Mouse (Mus musculus): ENCODE results near the gene Grid1. TPM values are rescaled to one million over a fixed set of nuclear protein-coding genes. Genes with fewer than 3 reads are reported as not detected.

The Grid1 gene
- polyA plus RNA-seq, 1 experiment from 2014 or later = 0.51 TPM

GRCm38 (mm10) chr14:34930040-34930719, 110.3 kb downstream of the Grid1 start:
- no peaks in the 10 kb centered on the region for H3K9me3 ChIP-seq
- no peak overlapping the region for H3K4me3 ChIP-seq
- H3K27me3 ChIP-seq = peaks cover 8% of the 10 kb centered on the region; the same call in 1 of the 2 replicates
- no peak overlapping the region for H3K4me2 ChIP-seq
- H3K36me3 ChIP-seq = no peaks in the 10 kb centered on the region
- WGBS = 77% methylated on average over 8 of the region's 8 CpGs
- no peak overlapping the region for H3K9ac ChIP-seq
- no peak overlapping the region for H3K27ac ChIP-seq
- no peaks in the 10 kb centered on the region for H3K4me1 ChIP-seq
- ATAC-seq (ENCODE audit: insufficient number of reproducible peaks, low FRiP score, low TSS enrichment, low read depth) = no peak

GRCm38 (mm10) chr14:34933197-34933596, 113.3 kb downstream of the Grid1 start:
- Histone ChIP-seq H3K4me1 (peaks cover 7% of the 10 kb centered on the region), H3K9me3 (no peaks in the 10 kb centered on the region), H3K9ac (no peak overlapping the region), H3K4me2 (no peak overlapping the region), H3K4me3 (no peak overlapping the region), H3K27ac (no peak overlapping the region), H3K36me3 (no peaks in the 10 kb centered on the region), H3K27me3 (peaks cover 23% of the 10 kb centered on the region; the same call in 1 of the 2 replicates)
- ATAC-seq (ENCODE audit: insufficient number of reproducible peaks, low FRiP score, low TSS enrichment, low read depth) = no peak
- WGBS = 31% methylated on average over 4 of the region's 4 CpGs

GRCm38 (mm10) chr14:34936192-34936770, 116.4 kb downstream of the Grid1 start:
- ATAC-seq (ENCODE audit: insufficient number of reproducible peaks, low FRiP score, low TSS enrichment, low read depth) = 0 out of 2 replicates have a peak, but pooled peaks have one; percentile 17
- Histone ChIP-seq H3K4me1 (peaks cover 7% of the 10 kb centered on the region), H3K9me3 (no peaks in the 10 kb centered on the region), H3K27ac (no peak overlapping the region), H3K36me3 (no peaks in the 10 kb centered on the region), H3K27me3 (peaks cover 44% of the 10 kb centered on the region), H3K4me3 (no peak overlapping the region), H3K4me2 (no peak overlapping the region; the same call in 1 of the 2 replicates), H3K9ac (no peak overlapping the region)
- WGBS = 18% methylated on average over 13 of the region's 13 CpGs

- no peak for ATAC-seq (ENCODE audit: insufficient number of reproducible peaks, low FRiP score, low TSS enrichment, low read depth)
- peaks cover 11% of the 10 kb centered on the region; the same call in 1 of the 2 replicates for H3K27me3 ChIP-seq
- no peaks in the 10 kb centered on the region for H3K9me3 ChIP-seq
- H3K36me3 ChIP-seq = no peaks in the 10 kb centered on the region
- no peak overlapping the region for H3K4me3 ChIP-seq
- WGBS = 88% methylated on average over 14 of the region's 14 CpGs
- H3K4me2 ChIP-seq = no peak overlapping the region
- H3K27ac ChIP-seq = no peak overlapping the region
- H3K9ac ChIP-seq = no peak overlapping the region
- H3K4me1 ChIP-seq = no peaks in the 10 kb centered on the region
Observed at GRCm38 (mm10) chr14:34944390-34944979, 124.6 kb downstream of the Grid1 start.

- no peaks in the 10 kb centered on the region for H3K36me3 ChIP-seq
- H3K9ac ChIP-seq = no peak overlapping the region
- no peak overlapping the region for H3K4me3 ChIP-seq
- H3K4me2 ChIP-seq = no peak overlapping the region
- peak; percentile 32; the same call in 1 of the 2 replicates for ATAC-seq (ENCODE audit: insufficient number of reproducible peaks, low FRiP score, low TSS enrichment, low read depth)
- peaks cover 6% of the 10 kb centered on the region; the same call in 1 of the 2 replicates for H3K27me3 ChIP-seq
- no peak overlapping the region for H3K27ac ChIP-seq
- H3K9me3 ChIP-seq = no peaks in the 10 kb centered on the region
- WGBS = 86% methylated on average over 17 of the region's 17 CpGs
- H3K4me1 ChIP-seq = no peaks in the 10 kb centered on the region
Observed at GRCm38 (mm10) chr14:34945471-34946313, 125.8 kb downstream of the Grid1 start.

GRCm38 (mm10) chr14:34946314-34946583, 126.3 kb downstream of the Grid1 start:
- WGBS = 68% methylated on average over 2 of the region's 2 CpGs
- ATAC-seq (ENCODE audit: insufficient number of reproducible peaks, low FRiP score, low TSS enrichment, low read depth) = 0 out of 2 replicates have a peak, but pooled peaks have one; percentile 12
- H3K9me3 ChIP-seq = no peaks in the 10 kb centered on the region

GRCm38 (mm10) chr14:34948249-34948648, 128.3 kb downstream of the Grid1 start:
- WGBS = 80% methylated on average over 6 of the region's 6 CpGs

More at GRCm38 (mm10) chr14:34946314-34946583, 126.3 kb downstream of the Grid1 start:
- no peaks in the 10 kb centered on the region for H3K4me1 ChIP-seq
- H3K27ac ChIP-seq = no peak overlapping the region
- no peaks in the 10 kb centered on the region for H3K36me3 ChIP-seq
- H3K4me3 ChIP-seq = no peak overlapping the region
- H3K27me3 ChIP-seq = peaks cover 3% of the 10 kb centered on the region; the same call in 1 of the 2 replicates
- no peak overlapping the region for H3K4me2 ChIP-seq
- no peak overlapping the region for H3K9ac ChIP-seq

GRCm38 (mm10) chr14:34952311-34952710, 132.4 kb downstream of the Grid1 start:
- no peaks in the 10 kb centered on the region for H3K4me1 ChIP-seq
- no peaks in the 10 kb centered on the region for H3K9me3 ChIP-seq
- H3K4me2 ChIP-seq = no peak overlapping the region
- H3K27me3 ChIP-seq = no peaks in the 10 kb centered on the region
- H3K9ac ChIP-seq = no peak overlapping the region
- no peak for ATAC-seq (ENCODE audit: insufficient number of reproducible peaks, low FRiP score, low TSS enrichment, low read depth)
- H3K27ac ChIP-seq = no peak overlapping the region
- H3K4me3 ChIP-seq = no peak overlapping the region
- no peaks in the 10 kb centered on the region for H3K36me3 ChIP-seq
- 50% methylated on average over 3 of the region's 3 CpGs for WGBS

More at GRCm38 (mm10) chr14:34948249-34948648, 128.3 kb downstream of the Grid1 start:
- ATAC-seq (ENCODE audit: insufficient number of reproducible peaks, low FRiP score, low TSS enrichment, low read depth) = no peak
- H3K4me1 ChIP-seq = no peaks in the 10 kb centered on the region
- H3K27me3 ChIP-seq = no peaks in the 10 kb centered on the region
- H3K27ac ChIP-seq = no peak overlapping the region
- H3K9ac ChIP-seq = no peak overlapping the region
- H3K9me3 ChIP-seq = no peaks in the 10 kb centered on the region
- no peak overlapping the region for H3K4me2 ChIP-seq
- no peaks in the 10 kb centered on the region for H3K36me3 ChIP-seq
- H3K4me3 ChIP-seq = no peak overlapping the region

- ATAC-seq (ENCODE audit: insufficient number of reproducible peaks, low FRiP score, low TSS enrichment, low read depth) = no peak
- no peak overlapping the region for H3K4me3 ChIP-seq
- 86% methylated on average over 9 of the region's 9 CpGs for WGBS
- no peak overlapping the region for H3K27ac ChIP-seq
- no peaks in the 10 kb centered on the region for H3K36me3 ChIP-seq
- no peaks in the 10 kb centered on the region for H3K4me1 ChIP-seq
- no peak overlapping the region for H3K4me2 ChIP-seq
- no peaks in the 10 kb centered on the region for H3K27me3 ChIP-seq
- H3K9me3 ChIP-seq = no peaks in the 10 kb centered on the region
- H3K9ac ChIP-seq = no peak overlapping the region
Observed at GRCm38 (mm10) chr14:34953566-34953965, 133.7 kb downstream of the Grid1 start.

GRCm38 (mm10) chr14:34955689-34956088, 135.8 kb downstream of the Grid1 start:
- Histone ChIP-seq H3K4me3 (no peak overlapping the region), H3K9me3 (no peaks in the 10 kb centered on the region), H3K4me2 (no peak overlapping the region), H3K27ac (no peak overlapping the region), H3K4me1 (no peaks in the 10 kb centered on the region), H3K27me3 (0 out of 2 replicates have a peak, but pooled peaks cover 5% of the 10 kb centered on the region), H3K9ac (no peak overlapping the region), H3K36me3 (no peaks in the 10 kb centered on the region)
- WGBS = 94% methylated on average over 1 of the region's 1 CpGs
- no peak for ATAC-seq (ENCODE audit: insufficient number of reproducible peaks, low FRiP score, low TSS enrichment, low read depth)

GRCm38 (mm10) chr14:34960227-34960626, 140.3 kb downstream of the Grid1 start:
- H3K4me3 ChIP-seq = no peak overlapping the region
- 0 out of 2 replicates have a peak, but pooled peaks cover 5% of the 10 kb centered on the region for H3K27me3 ChIP-seq
- ATAC-seq (ENCODE audit: insufficient number of reproducible peaks, low FRiP score, low TSS enrichment, low read depth) = no peak
- WGBS = 65% methylated on average over 6 of the region's 6 CpGs
- no peaks in the 10 kb centered on the region for H3K36me3 ChIP-seq
- no peak overlapping the region for H3K27ac ChIP-seq
- no peaks in the 10 kb centered on the region for H3K4me1 ChIP-seq
- H3K9me3 ChIP-seq = no peaks in the 10 kb centered on the region
- H3K4me2 ChIP-seq = no peak overlapping the region
- H3K9ac ChIP-seq = no peak overlapping the region
